8 mouse cellular contexts compared by ENCODE assay signal in the genomic region with DNA sequence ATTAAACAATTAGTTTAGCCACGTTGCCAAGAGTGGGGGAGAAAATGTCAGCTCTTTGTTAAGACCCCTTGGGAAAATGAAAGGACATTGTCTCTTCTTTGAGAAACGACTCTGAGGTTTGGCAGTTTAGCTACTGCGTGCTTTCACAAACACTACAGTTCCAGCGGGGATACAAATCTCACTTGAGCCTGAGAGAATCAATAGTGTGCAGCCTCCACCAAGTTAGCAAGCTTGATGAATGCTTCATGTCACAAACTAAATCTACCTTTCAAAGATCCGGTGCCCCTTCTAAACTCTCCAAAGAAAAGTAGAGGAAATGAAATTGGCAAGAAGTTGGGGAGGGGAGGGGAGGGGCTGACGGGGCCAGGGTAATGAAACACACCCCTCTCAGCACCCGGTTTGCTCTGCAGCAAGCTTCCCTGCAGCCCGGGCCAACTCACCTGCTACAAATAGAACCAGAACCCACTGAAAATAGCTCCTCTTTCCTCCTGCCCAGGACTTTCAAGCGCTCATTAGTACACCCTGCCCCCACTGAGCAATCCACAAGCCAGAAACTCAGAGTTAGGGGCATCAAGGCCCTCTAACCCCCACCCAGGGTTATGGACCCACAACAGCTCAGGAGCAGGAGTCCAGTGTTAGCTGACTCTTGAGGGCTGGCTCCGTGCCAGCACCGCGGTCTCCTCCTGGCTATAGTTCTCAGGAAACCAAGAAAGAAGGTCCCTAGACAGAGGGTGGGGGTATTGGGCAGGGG. TPM values are rescaled to one million over a fixed set of nuclear protein-coding genes. Genes with fewer than 3 reads are reported as not detected.
A peak's percentile ranks its signal among the peaks of the same experiment; 100 is the strongest.
DNase-seq lines count a peak whose midpoint lies in the region; ATAC-seq lines count a peak whose summit lies in the region.
"Had no signal": no experiment of that assay in that cellular context is flagged by ENCODE, and none has a peak within 500 bp of the region (broad histone marks: within the 10 kb centered on the region; RNA-seq: fewer than 3 reads in every experiment).

No protein-coding gene starts in this region.

- peak; percentile 56 for ATAC-seq in erythroid progenitor cell, adult 5-6 weeks (replicated peaks; ENCODE audit: low FRiP score, poor library complexity, severe bottlenecking)
- ATAC-seq in heart, embryonic 12.5 days (ENCODE audit: insufficient number of reproducible peaks, low FRiP score): peak; percentile 33; the same call in 1 of the 2 replicates
- peak; percentile 46; the same call in 1 of the 2 replicates for ATAC-seq in neural tube, embryonic 14.5 days (ENCODE audit: low read depth)

- H3K9ac ChIP-seq in heart, embryonic 12.5 days: peak overlapping the region; percentile 43; the same call in 1 of the 2 replicates
- H3K9ac ChIP-seq in neural tube, embryonic 14.5 days (replicated peaks; ENCODE audit: low read depth, low read length): no peak overlapping the region
- H3K9ac ChIP-seq: liver, embryonic 15.5 days had no signal

- 37% methylated on average over 12 of the region's 12 CpGs for WGBS in heart, embryonic 12.5 days
- WGBS in neural tube, embryonic 14.5 days: 23% methylated on average over 12 of the region's 12 CpGs

- no peak overlapping the region for H3K4me3 ChIP-seq in heart, embryonic 12.5 days
- H3K4me3 ChIP-seq in neural tube, embryonic 14.5 days (ENCODE audit: low read depth, low read length): no peak overlapping the region
- H3K4me3 ChIP-seq: liver, embryonic 15.5 days had no signal

- no peaks in the 10 kb centered on the region for H3K9me3 ChIP-seq in heart, embryonic 12.5 days (replicated peaks)
- no peaks in the 10 kb centered on the region for H3K9me3 ChIP-seq in neural tube, embryonic 14.5 days (ENCODE audit: control insufficient read depth, low read length)
- H3K9me3 ChIP-seq: liver, embryonic 15.5 days had no signal

- H3K4me1 ChIP-seq in heart, embryonic 12.5 days (replicated peaks): peaks cover 43% of the 10 kb centered on the region
- peaks cover 6% of the 10 kb centered on the region; the same call in 1 of the 2 replicates for H3K4me1 ChIP-seq in neural tube, embryonic 14.5 days (ENCODE audit: control insufficient read depth, insufficient read depth, low read length)

- DNase-seq in retina, postnatal 1 day: peak; percentile 30
- DNase-seq in retina, embryonic 14.5 days (ENCODE audit: low spot score): no peak
- DNase-seq in kidney, postnatal 4 days: peak; percentile 59 to 72
- no peak for DNase-seq in ovary, postnatal 10 days (ENCODE audit: low spot score)

- peak overlapping the region; percentile 38 for H3K4me2 ChIP-seq in heart, embryonic 12.5 days
- no peak overlapping the region for H3K4me2 ChIP-seq in neural tube, embryonic 14.5 days (ENCODE audit: low read depth, low read length)
- H3K4me2 ChIP-seq: liver, embryonic 15.5 days had no signal

- H3K27me3 ChIP-seq in heart, embryonic 12.5 days (replicated peaks): no peaks in the 10 kb centered on the region
- H3K27me3 ChIP-seq in neural tube, embryonic 14.5 days (ENCODE audit: control insufficient read depth, insufficient read depth, low read length): no peaks in the 10 kb centered on the region

- H3K27ac ChIP-seq in heart, embryonic 12.5 days (ENCODE audit: poor library complexity, severe bottlenecking): peak overlapping the region; percentile 28
- no peak overlapping the region for H3K27ac ChIP-seq in neural tube, embryonic 14.5 days (ENCODE audit: low read depth, low read length)
- H3K27ac ChIP-seq: liver, embryonic 15.5 days had no signal

- H3K36me3 ChIP-seq in heart, embryonic 12.5 days: no peaks in the 10 kb centered on the region
- no peaks in the 10 kb centered on the region for H3K36me3 ChIP-seq in neural tube, embryonic 14.5 days (ENCODE audit: control insufficient read depth, insufficient read depth, low read length)
- H3K36me3 ChIP-seq: liver, embryonic 15.5 days had no signal

RNA-seq across cellular contexts. Expression of a gene that starts 8.2 kb away (rescaled TPM):
- 76.0 and 88.0 TPM in 2 replicates for total RNA-seq in erythroid progenitor cell, adult 5-6 weeks (2015; ENCODE audit: low replicate concordance)
- 139 and 164 TPM in 2 replicates for total RNA-seq in erythroid progenitor cell, adult 5-6 weeks (2017; ENCODE audit: low replicate concordance)
- polyA plus RNA-seq in heart, embryonic 12.5 days (2016; fragmentation: Nextera tagmentation; extraction: Ambion mirVana): 33.5 and 33.9 TPM in 2 replicates
- 32.8 and 38.6 TPM in 2 replicates for polyA plus RNA-seq in neural tube, embryonic 14.5 days (2014; fragmentation: Nextera tagmentation; extraction: Ambion mirVana)

RNA-seq across cellular contexts. Expression of a gene that starts 17.0 kb away (rescaled TPM):
- not detected in 2 replicates for total RNA-seq in erythroid progenitor cell, adult 5-6 weeks (2015; ENCODE audit: low replicate concordance)
- not detected in 2 replicates for total RNA-seq in erythroid progenitor cell, adult 5-6 weeks (2017; ENCODE audit: low replicate concordance)
- not detected in 2 replicates for polyA plus RNA-seq in heart, embryonic 12.5 days (2016; fragmentation: Nextera tagmentation; extraction: Ambion mirVana)
- polyA plus RNA-seq in neural tube, embryonic 14.5 days (2014; fragmentation: Nextera tagmentation; extraction: Ambion mirVana): not detected in 2 replicates
- polyA plus RNA-seq: liver, embryonic 15.5 days had no signal

RNA-seq across cellular contexts. Expression of a gene that starts 34.7 kb away (rescaled TPM):
- total RNA-seq in erythroid progenitor cell, adult 5-6 weeks (2015; ENCODE audit: low replicate concordance): 9.0 and 12.2 TPM in 2 replicates
- total RNA-seq in erythroid progenitor cell, adult 5-6 weeks (2017; ENCODE audit: low replicate concordance): 5.1 and 5.3 TPM in 2 replicates
- 28.0 and 29.6 TPM in 2 replicates for polyA plus RNA-seq in heart, embryonic 12.5 days (2016; fragmentation: Nextera tagmentation; extraction: Ambion mirVana)
- polyA plus RNA-seq in neural tube, embryonic 14.5 days (2014; fragmentation: Nextera tagmentation; extraction: Ambion mirVana): 18.8 and 23.9 TPM in 2 replicates

Comparison
In these comparisons a context has a peak if more than half of its experiments do, and no peak if none do; other contexts are left out.
1. DNase-seq: peak in retina, postnatal 1 day (single experiment) and kidney, postnatal 4 days (2 of 2); none in retina, embryonic 14.5 days (single experiment) and ovary, postnatal 10 days (single experiment).
2. Peak in every context shown above with its lines, with median percentiles within 50 percentile points of each other: ATAC-seq.